Mouse (Mus musculus) erythroblast, embryonic 14.5 days (primary cell): ENCODE data around the gene Bcam. TPM values are rescaled to one million over a fixed set of nuclear protein-coding genes. Genes with fewer than 3 reads are reported as not detected.

ENCODE experiments used
- H3K27me3 ChIP-seq: 2 replicates; pipeline ENCODE4 v1.6.1; 2012; ENCODE audit warnings: inconsistent platforms; ENCODE audit not compliant: control insufficient read depth
- H3K36me3 ChIP-seq: 2 replicates; pipeline ENCODE4 v1.6.1; 2012; ENCODE audit warnings: mild to moderate bottlenecking, inconsistent platforms; ENCODE audit not compliant: control insufficient read depth
- H3K4me1 ChIP-seq: 2 replicates; pipeline ENCODE4 v1.6.1; 2012; ENCODE audit warnings: inconsistent platforms; ENCODE audit not compliant: control insufficient read depth
- H3K4me3 ChIP-seq: replicated peaks from 2 replicates; pipeline ENCODE3; 2012; ENCODE audit warnings: moderate library complexity, mild to moderate bottlenecking, inconsistent platforms
- H3K9me3 ChIP-seq: 2 replicates; pipeline ENCODE4 v1.6.1; 2012; ENCODE audit warnings: low read length, inconsistent platforms, mixed read lengths; ENCODE audit not compliant: control insufficient read depth
- GATA1 ChIP-seq: IDR thresholded peaks from 2 replicates; pipeline ENCODE4 v1.6.1; 2012; ENCODE audit warnings: low read length, inconsistent platforms, mixed read lengths
- TAL1 ChIP-seq: IDR thresholded peaks from 3 replicates; pipeline ENCODE4 v1.6.1; 2012; ENCODE audit warnings: low read length, inconsistent platforms, mixed read lengths
- polyA plus RNA-seq: library from polyadenylated mRNA; stranded (reverse); fragments of >175 nt; gene quantifications from 2 replicates; pipeline ENCODE4 v1.2.3, GENCODE M21; 2012

Gene Bcam
- polyA plus RNA-seq, 1 experiment, result not detected

- TF ChIP-seq TAL1 (no peak), GATA1 (no peak)
- no peaks in the 10 kb centered on the region for H3K9me3 ChIP-seq
- no peak overlapping the region for H3K4me3 ChIP-seq
- peaks cover 54% of the 10 kb centered on the region for H3K4me1 ChIP-seq
- H3K27me3 ChIP-seq, result peaks cover 7% of the 10 kb centered on the region
- H3K36me3 ChIP-seq, result no peaks in the 10 kb centered on the region; the same call in 1 of the 2 replicates
Observed at GRCm38 (mm10) chr7:19743791-19744190, 27.0 kb downstream of the Bcam start.

- peaks cover 2% of the 10 kb centered on the region; the same call in 1 of the 2 replicates for H3K27me3 ChIP-seq
- H3K9me3 ChIP-seq, result no peaks in the 10 kb centered on the region
- peaks cover 4% of the 10 kb centered on the region; the same call in 1 of the 2 replicates for H3K36me3 ChIP-seq
- no peak for TF ChIP-seq TAL1
- no peak for TF ChIP-seq GATA1
- H3K4me3 ChIP-seq, result no peak overlapping the region
- peaks cover 49% of the 10 kb centered on the region for H3K4me1 ChIP-seq
Observed at GRCm38 (mm10) chr7:19742468-19742867, 28.3 kb downstream of the Bcam start.

GRCm38 (mm10) chr7:19741329-19742031 is 29.3 kb downstream of the Bcam start:
- no peaks in the 10 kb centered on the region for H3K27me3 ChIP-seq
- H3K4me3 ChIP-seq, result no peak overlapping the region
- H3K9me3 ChIP-seq, result no peaks in the 10 kb centered on the region
- H3K4me1 ChIP-seq, result peaks cover 49% of the 10 kb centered on the region
- peaks cover 4% of the 10 kb centered on the region; the same call in 1 of the 2 replicates for H3K36me3 ChIP-seq
- no peak for TF ChIP-seq TAL1
- TF ChIP-seq GATA1, result no peak

- H3K9me3 ChIP-seq, result no peaks in the 10 kb centered on the region
- H3K36me3 ChIP-seq, result peaks cover 4% of the 10 kb centered on the region; the same call in 1 of the 2 replicates
- no peaks in the 10 kb centered on the region for H3K27me3 ChIP-seq
- no peak for TF ChIP-seq GATA1
- no peak for TF ChIP-seq TAL1
- H3K4me3 ChIP-seq, result no peak overlapping the region
- peaks cover 57% of the 10 kb centered on the region for H3K4me1 ChIP-seq
Observed at GRCm38 (mm10) chr7:19740269-19740668, 30.5 kb downstream of the Bcam start.

- H3K4me3 ChIP-seq, result no peak overlapping the region
- no peaks in the 10 kb centered on the region for H3K27me3 ChIP-seq
- peaks cover 4% of the 10 kb centered on the region; the same call in 1 of the 2 replicates for H3K36me3 ChIP-seq
- TF ChIP-seq GATA1, result no peak
- no peak for TF ChIP-seq TAL1
- H3K9me3 ChIP-seq, result no peaks in the 10 kb centered on the region
- peaks cover 61% of the 10 kb centered on the region for H3K4me1 ChIP-seq
Observed at GRCm38 (mm10) chr7:19738771-19739170, 32.0 kb downstream of the Bcam start.

GRCm38 (mm10) chr7:19736389-19737057 is 34.3 kb downstream of the Bcam start:
- H3K9me3 ChIP-seq, result no peaks in the 10 kb centered on the region
- H3K4me3 ChIP-seq, result peak overlapping the region; percentile 36
- peak; percentile 12; the same call in 1 of the 3 replicates for TF ChIP-seq TAL1
- no peak for TF ChIP-seq GATA1
- peaks cover 8% of the 10 kb centered on the region; the same call in 1 of the 2 replicates for H3K36me3 ChIP-seq
- H3K4me1 ChIP-seq, result peaks cover 56% of the 10 kb centered on the region
- H3K27me3 ChIP-seq, result no peaks in the 10 kb centered on the region

GRCm38 (mm10) chr7:19734178-19734666 is 36.6 kb downstream of the Bcam start:
- H3K4me3 ChIP-seq, result no peak overlapping the region
- peaks cover 16% of the 10 kb centered on the region; the same call in 1 of the 2 replicates for H3K36me3 ChIP-seq
- H3K4me1 ChIP-seq, result peaks cover 45% of the 10 kb centered on the region

GRCm38 (mm10) chr7:19726541-19726940 is 44.3 kb downstream of the Bcam start:
- peaks cover 16% of the 10 kb centered on the region; the same call in 1 of the 2 replicates for H3K36me3 ChIP-seq
- TF ChIP-seq GATA1, result no peak
- no peak for TF ChIP-seq TAL1
- no peak overlapping the region for H3K4me3 ChIP-seq
- H3K4me1 ChIP-seq, result peaks cover 10% of the 10 kb centered on the region
- H3K27me3 ChIP-seq, result no peaks in the 10 kb centered on the region
- H3K9me3 ChIP-seq, result no peaks in the 10 kb centered on the region

More at GRCm38 (mm10) chr7:19734178-19734666, 36.6 kb downstream of the Bcam start:
- no peak for TF ChIP-seq GATA1
- no peak for TF ChIP-seq TAL1
- H3K27me3 ChIP-seq, result no peaks in the 10 kb centered on the region
- H3K9me3 ChIP-seq, result no peaks in the 10 kb centered on the region

GRCm38 (mm10) chr7:19724167-19724566 is 46.6 kb downstream of the Bcam start:
- TF ChIP-seq TAL1 (no peak), GATA1 (no peak)
- peaks cover 11% of the 10 kb centered on the region for H3K4me1 ChIP-seq
- H3K36me3 ChIP-seq, result peaks cover 9% of the 10 kb centered on the region; the same call in 1 of the 2 replicates
- no peaks in the 10 kb centered on the region for H3K27me3 ChIP-seq
- H3K9me3 ChIP-seq, result no peaks in the 10 kb centered on the region; the same call in 1 of the 2 replicates
- no peak overlapping the region for H3K4me3 ChIP-seq
